Mouse (Mus musculus) kidney, postnatal 10 days (tissue): ENCODE measurements at regions not wholly inside any gene's neighbourhood (a gene's known extent, or its start where the extent isn't known, plus 50 kb on each side); places are given as distances from the start of the nearest gene placed in this dataset.
A peak's percentile ranks its signal among the peaks of the same experiment; 100 is the strongest.
"Not testable (repeated sequence)": the region's sequence is repeated elsewhere in the genome, so short reads cannot be mapped to it uniquely, and the experiment has no call there.

Experiments used
- DNase-seq: peaks from one replicate; pipeline ENCODE4 v3.0.0; 2021; ENCODE audit warnings: mixed read lengths

DNA sequence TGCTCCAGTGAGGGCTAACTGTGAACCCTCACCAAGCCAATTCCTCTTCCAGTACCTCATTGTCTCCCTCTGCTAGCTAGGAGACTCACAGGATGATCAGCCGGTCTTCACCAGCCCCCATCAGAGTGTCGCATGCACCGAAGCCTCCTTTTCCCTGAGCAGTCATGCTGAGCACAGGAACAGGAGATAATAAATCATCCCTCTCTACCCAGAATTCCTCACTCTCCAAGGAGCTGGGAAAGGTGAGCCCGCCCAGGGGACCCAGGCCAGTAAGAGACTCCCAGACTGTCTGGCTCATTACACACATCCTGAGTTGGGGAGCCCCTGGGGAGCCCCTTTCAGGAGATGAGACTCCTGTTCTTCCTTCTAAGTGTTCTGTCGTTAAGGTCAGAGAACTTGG is 171.7 kb downstream of the Cartpt start:
- DNase-seq: peak; percentile 34

- no peak for DNase-seq
Observed at GRCm38 (mm10) chr13:99724245-99724644, 176.6 kb downstream of the Cartpt start.

DNA sequence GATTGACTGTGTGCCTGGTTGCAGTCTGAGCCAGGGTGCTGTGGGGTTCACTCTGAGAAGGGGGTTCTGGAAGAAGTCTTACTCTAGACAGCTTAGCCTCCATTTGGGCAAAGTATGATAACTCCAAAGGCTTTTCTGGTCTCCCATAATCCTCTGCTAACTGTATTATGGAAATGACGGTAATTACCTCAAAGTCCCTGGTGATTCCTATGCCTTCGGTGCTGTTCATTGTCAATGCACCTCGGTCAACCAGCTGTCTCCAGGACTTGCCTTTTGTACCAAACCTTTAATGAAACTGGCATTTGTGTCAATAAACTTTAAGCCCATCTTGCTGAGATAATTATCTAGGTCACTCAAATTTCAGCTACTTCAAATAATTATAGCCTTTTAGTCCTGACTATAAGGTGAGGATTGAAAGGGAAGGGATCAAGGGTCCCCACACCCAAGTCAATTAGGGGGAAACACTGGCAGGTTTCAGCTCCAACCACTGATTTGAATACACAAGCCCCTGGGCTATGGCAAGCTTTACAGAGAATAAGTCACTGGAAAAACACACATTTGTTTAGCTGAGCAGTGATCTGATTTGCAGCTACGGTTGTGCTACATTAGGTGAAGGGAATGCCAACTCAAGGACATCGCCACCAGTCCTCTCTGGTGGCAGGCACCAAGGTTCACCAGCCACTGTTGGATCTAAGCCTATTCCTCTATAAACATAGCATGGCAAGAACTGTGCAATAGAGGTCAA is 177.5 kb downstream of the Cartpt start:
- peak; percentile 16 for DNase-seq

DNA sequence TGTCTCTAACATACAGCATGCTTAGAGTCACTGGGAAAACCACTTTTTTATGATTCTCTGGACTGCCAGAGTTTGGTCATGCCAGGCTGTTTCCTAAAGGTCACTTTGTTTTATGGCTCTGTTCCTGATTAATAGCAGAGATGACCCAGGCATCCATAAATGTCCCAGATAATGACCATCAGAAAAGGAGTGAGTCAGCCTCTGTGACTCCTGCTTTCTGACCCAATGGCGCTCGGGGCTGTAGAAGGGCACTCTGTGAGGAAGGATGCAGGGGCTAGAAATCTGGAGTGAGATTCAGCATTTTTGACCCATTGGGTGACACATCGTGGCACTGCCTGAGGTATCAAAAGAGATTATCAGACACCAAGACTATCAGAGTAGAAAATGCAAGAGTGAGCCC is 180.3 kb downstream of the Cartpt start:
- DNase-seq: no peak

- peak; percentile 22 for DNase-seq
Observed at GRCm38 (mm10) chr13:99696559-99696890, 180.2 kb upstream of the Map1b start.

GRCm38 (mm10) chr13:99695874-99696558 is 179.7 kb upstream of the Map1b start:
- DNase-seq: no peak

DNA sequence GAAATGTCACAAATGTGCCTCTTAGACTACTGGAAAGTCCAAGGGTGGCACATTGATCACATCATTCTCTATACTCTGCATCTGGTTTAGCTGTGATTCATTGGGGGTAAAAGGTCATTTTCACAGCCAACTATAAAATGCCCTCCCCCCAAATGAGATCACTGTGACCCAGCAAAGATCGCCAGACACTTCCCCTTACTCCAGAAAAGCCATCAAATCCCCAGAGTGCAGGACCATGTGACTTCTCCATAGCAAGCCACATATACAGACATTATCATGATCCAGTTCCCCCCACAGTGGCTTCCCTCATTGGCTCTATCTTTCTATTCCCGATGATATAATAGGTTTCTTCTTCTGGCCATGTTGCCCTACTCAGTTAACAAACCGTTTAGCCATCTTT is 163.6 kb upstream of the Map1b start:
- DNase-seq: no peak

DNA sequence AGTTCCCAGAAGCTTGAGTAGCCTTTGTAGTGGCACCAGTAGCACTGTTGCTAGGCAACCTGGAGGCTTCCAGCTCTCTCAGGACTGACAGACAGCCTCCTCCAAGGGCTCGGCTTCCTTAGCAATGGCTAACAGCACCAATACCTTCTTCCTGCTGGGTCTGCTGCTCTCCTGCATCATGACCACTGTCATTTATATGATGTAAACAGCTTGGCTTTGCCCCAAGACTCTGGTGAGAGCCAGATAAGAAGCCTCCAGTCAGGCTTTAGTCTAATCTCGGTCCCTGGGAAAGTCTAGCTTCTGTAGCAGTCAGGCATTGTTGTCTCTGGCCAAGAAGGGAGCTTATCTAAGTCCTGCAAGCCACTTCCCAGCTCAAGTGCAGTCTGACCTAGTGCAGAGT is 163.1 kb upstream of the Map1b start:
- DNase-seq: no peak

DNA sequence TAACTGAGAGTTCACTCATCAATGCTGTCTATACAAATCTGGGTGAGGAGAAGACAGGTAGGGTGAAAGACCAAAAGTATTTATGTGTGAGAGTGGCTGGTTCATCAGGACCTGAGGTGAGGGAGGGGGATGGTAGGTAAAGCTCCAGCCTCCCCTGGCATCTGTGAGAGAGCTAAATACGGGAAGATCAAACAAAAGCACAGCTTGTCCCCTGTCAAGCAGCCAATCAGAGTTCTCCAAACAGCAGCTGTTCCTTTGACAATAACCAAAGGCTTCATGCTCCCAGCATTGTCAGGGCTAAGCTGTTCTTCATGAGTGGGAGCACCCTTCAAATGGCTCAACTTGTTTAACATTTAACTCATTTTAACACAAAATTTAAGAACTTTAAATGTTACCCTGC is 160.1 kb upstream of the Map1b start:
- DNase-seq: no peak

DNA sequence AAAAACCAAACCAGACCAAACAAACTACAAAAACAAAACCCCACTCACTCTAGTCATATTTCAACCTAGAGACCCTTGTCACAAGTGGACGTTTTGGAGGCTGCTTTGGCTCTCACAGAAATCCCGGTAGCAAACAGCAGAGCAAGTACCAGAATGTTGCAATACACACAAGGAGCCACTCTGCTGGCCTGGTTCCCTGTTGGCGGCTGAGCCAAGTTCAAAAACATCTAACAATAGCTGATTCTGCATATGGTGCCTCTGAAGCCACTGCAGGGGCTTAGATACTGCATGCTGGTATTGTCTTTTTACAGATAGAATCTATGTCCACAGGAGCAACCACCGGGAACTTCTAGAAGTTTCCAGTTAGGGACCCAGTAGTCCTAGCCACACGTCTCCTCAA is 159.6 kb upstream of the Map1b start:
- no peak for DNase-seq

DNA sequence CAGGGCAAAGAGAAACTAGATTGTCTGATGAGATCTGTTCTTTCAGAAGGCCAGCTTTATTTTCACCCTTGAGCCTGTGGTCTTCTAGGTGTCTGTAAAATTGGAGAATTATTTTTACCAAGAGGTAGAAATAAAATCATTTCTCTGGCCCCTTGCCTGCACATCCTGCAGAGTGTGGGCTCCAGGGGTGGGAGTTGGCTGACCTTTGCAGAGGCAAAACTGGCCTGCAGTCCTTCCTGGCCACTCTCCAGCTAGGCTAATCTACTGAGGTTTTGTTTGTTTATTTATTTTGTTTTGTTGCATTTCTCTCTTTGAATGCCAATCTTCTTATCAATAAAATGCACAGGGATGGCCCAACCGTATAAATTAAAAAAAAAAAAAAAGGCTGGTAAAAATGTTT is 156.4 kb upstream of the Map1b start:
- peak; percentile 41 for DNase-seq

GRCm38 (mm10) chr13:99671747-99672146 is 155.4 kb upstream of the Map1b start:
- no peak for DNase-seq

DNA sequence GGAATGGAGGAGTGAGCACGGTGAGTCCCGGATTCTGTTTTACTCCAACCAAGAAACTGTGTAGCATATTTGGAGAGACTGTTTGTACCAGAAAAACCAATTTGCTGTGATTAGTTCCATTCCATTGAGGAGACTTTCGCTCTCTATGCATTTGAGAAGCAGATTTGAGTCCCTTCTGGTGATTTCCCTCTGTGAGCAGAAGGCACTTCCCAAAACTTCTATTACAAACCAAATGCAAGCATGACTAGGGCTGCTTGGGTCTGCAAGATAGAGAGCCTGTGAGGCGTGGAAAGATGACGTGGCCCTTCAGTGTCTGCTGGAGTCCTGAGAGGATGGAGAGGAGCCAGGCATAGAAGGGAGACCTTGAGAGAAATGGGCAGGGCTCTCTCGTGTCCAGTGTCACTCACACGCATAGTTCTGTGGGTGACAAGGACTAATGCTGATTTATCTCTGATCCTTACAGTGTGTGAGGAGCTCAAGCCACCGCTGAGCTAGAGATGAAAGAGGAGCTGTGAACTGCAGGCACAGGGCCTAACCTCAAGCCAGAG is 153.7 kb upstream of the Map1b start:
- no peak for DNase-seq

GRCm38 (mm10) chr13:99668613-99669012 is 152.3 kb upstream of the Map1b start:
- no peak for DNase-seq

- DNase-seq: no peak
Observed at GRCm38 (mm10) chr13:99666086-99666485, 149.7 kb upstream of the Map1b start.

DNA sequence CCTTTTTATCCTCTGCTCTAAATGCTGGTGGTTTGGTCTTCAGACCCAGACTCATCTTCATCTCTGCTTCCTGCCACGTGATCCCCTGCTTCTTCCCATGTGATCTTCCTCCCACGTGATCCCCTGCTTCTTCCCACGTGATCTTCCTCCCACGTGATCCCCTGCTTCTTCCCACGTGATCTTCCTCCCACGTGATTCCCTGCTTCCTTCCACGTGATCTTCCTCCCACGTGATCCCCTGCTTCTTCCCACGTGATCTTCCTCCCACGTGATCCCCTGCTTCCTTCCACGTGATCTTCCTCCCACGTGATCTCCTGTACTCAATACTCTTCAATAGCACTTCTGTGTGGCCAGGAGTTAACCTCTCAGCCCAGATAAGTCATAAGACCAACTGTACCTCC is 147.1 kb upstream of the Map1b start:
- DNase-seq: not testable (repeated sequence)

DNA sequence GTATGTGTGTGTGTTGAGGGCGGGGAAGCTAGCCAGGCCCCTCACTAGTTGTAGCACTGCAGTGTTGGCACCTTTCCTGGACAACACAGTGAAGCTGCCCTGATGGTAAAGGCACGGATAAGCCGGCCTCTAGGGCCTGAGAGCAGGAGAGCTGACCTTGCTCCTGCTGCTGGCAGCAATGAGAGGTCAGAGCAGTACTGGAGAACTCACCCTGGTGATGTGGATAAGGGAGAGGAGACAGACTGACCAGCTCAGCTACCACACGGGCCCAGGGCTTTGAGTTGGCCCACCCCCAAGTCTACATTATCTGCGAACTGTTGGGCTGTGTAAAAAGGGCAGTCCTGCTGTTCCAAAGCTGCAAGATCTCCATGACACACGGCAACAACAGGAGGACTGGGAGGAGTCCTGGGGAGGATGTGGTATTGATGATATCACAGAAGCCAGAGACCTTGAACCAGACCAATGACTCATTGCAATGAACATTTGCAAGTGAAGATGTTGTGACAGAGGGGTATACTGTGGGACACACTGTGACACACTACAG is 131.4 kb upstream of the Map1b start:
- no peak for DNase-seq

GRCm38 (mm10) chr13:99644771-99645170 is 128.4 kb upstream of the Map1b start:
- no peak for DNase-seq

DNA sequence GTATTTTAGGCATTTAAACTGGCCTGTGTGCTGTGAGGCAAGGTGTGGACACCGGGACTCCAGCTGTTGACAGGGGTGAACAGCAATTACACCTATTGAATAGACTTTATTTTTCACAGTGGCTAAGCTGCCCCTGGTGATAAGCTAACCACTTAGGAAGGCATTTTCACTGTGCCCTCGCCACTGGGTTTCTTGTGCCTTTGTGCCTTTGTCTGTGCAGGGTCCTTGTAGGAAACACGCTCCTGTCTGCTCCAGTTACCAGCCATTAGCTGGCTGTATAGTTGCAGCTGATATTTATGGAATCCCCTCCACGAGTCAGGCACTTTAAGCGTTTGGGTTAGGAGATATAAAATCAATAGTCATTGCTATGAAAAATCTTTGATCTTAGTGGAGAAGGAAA is 126.5 kb upstream of the Map1b start:
- no peak for DNase-seq

- DNase-seq: peak; percentile 11
Observed at GRCm38 (mm10) chr13:99642301-99642700, 126.0 kb upstream of the Map1b start.

DNA sequence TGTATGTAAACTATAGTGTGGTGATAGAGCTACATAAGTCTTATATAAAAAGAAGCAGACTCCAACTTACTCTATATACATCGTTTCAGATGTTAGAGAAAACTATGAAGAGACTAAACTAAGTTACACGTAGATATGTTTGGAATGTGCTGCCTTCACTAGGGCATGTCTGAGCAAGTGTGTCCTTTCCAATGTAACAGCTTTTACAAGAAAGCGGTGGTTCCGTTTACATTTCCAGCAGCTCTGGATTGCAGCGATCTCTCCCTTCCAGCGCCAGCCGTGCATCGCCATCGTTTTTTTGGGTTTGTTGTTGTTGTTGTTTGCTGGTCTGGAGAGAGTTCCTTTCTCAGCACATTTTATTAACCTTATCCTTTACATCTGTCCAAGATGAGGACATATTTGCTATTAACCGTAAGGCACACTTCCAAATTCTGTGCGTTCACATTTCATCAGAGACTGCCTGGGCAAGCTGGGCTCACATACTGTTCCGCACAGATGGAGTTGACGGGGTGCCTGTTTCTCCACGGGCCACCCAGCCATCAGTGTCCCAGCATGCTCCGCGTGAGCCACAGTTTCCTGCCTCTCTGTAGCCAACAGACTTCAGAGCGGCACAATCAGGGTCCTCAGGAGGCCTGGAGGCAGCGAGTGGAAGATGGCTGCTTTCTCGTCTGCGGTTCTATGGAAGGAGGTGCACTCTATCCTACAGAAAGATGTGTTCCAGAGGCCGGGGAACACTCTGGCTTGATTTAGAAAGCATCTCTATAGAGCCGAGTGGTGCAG is 125.2 kb upstream of the Map1b start:
- no peak for DNase-seq

GRCm38 (mm10) chr13:99632706-99633105 is 116.4 kb upstream of the Map1b start:
- DNase-seq: peak; percentile 11

DNA sequence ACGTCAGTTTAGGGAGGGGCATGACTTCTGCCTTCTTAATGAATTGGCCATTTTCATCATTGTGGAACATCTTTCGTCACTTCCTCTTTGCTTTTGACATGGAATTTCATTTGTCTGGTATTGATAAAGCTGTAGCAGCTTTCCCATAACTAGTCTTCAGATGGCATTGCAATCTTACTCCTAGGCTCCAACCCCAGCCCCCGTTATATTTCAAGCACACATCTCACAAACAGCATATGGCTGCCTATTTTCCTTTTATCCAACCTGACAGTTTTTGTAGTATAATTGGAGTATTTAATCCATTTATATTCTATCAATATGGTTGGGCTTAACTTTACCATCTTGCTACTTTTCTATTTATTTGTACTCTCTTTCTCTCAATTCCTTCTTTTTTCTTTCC is 114.5 kb upstream of the Map1b start:
- DNase-seq: no peak
